Mouse (Mus musculus) macrophage (primary cell): ENCODE measurements around the gene Timm8a1. TPM values are rescaled to one million over a fixed set of nuclear protein-coding genes. Genes with fewer than 3 reads are reported as not detected.

Source experiments
- polyA plus RNA-seq: library from polyadenylated mRNA; stranded (reverse); fragments of 250-400 nt; gene quantifications from 3 replicates; pipeline ENCODE4 v1.2.4, GENCODE M21; 2018; ENCODE audit warnings: inconsistent platforms

Timm8a1 gene
- polyA plus RNA-seq, 1 experiment from 2014 or later: 13.0 TPM

Other genes starting within 250 kb of the Timm8a1 start
- gene Tmem35a, start 246.6 kb downstream of the Timm8a1 start, polyA plus RNA-seq: not detected in 3 replicates
- gene Cenpi, start 233.8 kb downstream of the Timm8a1 start, polyA plus RNA-seq: 0.97 to 5.5 TPM (median 4.3 TPM) in 3 replicates
- gene Drp2, start 137.3 kb downstream of the Timm8a1 start, polyA plus RNA-seq: 0.04 to 0.10 TPM in 2 of 3 replicates, not detected in the other
- not detected in 3 replicates for gene Taf7l, start 65.4 kb downstream of the Timm8a1 start, polyA plus RNA-seq
- 63.3 to 94.7 TPM (median 69.5 TPM) in 3 replicates for gene Btk, start 41.7 kb upstream of the Timm8a1 start, polyA plus RNA-seq
- gene Rpl36a, start 43.8 kb upstream of the Timm8a1 start, polyA plus RNA-seq: 215 to 617 TPM (median 581 TPM) in 3 replicates
- gene Gla, start 59.3 kb upstream of the Timm8a1 start, polyA plus RNA-seq: 134 to 148 TPM (median 144 TPM) in 3 replicates
- 110 to 217 TPM (median 123 TPM) in 3 replicates for gene Hnrnph2, start 59.3 kb upstream of the Timm8a1 start, polyA plus RNA-seq
- gene Armcx4, start 144.7 kb upstream of the Timm8a1 start, polyA plus RNA-seq: 0.01 to 0.11 TPM in 2 of 3 replicates, not detected in the other
- 0.29 to 0.88 TPM (median 0.80 TPM) in 3 replicates for gene Armcx1, start 176.1 kb upstream of the Timm8a1 start, polyA plus RNA-seq
- gene Armcx6, start 209.6 kb upstream of the Timm8a1 start, polyA plus RNA-seq: 2.7 to 5.4 TPM (median 4.8 TPM) in 3 replicates
- 32.0 to 49.1 TPM (median 42.0 TPM) in 3 replicates for gene Armcx3, start 214.7 kb upstream of the Timm8a1 start, polyA plus RNA-seq